ENCODE assay signal across 12 mouse cellular contexts in genomic region chr1:179588230-179588629, GRCm38 (mm10). TPM values are rescaled to one million over a fixed set of nuclear protein-coding genes. Genes with fewer than 3 reads are reported as not detected.
DNase-seq lines count a peak whose midpoint lies in the region; ATAC-seq and TF ChIP-seq lines count a peak whose summit lies in the region.
"Had no signal": no experiment of that assay in that cellular context is flagged by ENCODE, and none has a peak within 500 bp of the region (broad histone marks: within the 10 kb centered on the region; RNA-seq: fewer than 3 reads in every experiment).

No protein-coding gene starts in this region.

- peak in 1 of 2 experiments; percentile 54 for DNase-seq in heart, adult 2 months
- no peak for DNase-seq in heart, postnatal 25 days (ENCODE audit: low spot score)
- DNase-seq in right cerebral cortex, postnatal 25 days, result peak; percentile 37
- DNase-seq in right cerebral cortex, postnatal 36 days (ENCODE audit: low spot score in 2 of 2), result no peak
- peak; percentile 36 for DNase-seq in telencephalon, adult 2 months (ENCODE audit: low read depth, low spot score)
- no peak for DNase-seq in urinary bladder, postnatal 10 days (ENCODE audit: low spot score)
- DNase-seq in natural killer cell, adult 2 months (ENCODE audit: low spot score in 2 of 2), result no peak
- DNase-seq: kidney, adult 9 months; right cerebral cortex, adult 18-20 months had no signal

- no peaks in the 10 kb centered on the region for H3K27me3 ChIP-seq in heart, adult 2 months (ENCODE audit: control insufficient read depth, insufficient read depth, low read length)
- no peaks in the 10 kb centered on the region for H3K27me3 ChIP-seq in heart, embryonic 13.5 days (replicated peaks)
- H3K27me3 ChIP-seq: liver, embryonic 15.5 days; midbrain, embryonic 15.5 days had no signal

- H3K36me3 ChIP-seq in heart, adult 2 months (ENCODE audit: control insufficient read depth, insufficient read depth, low read length), result peaks cover 21% of the 10 kb centered on the region; the same call in 1 of the 2 replicates
- peaks cover 8% of the 10 kb centered on the region for H3K36me3 ChIP-seq in heart, embryonic 13.5 days

- H3K9me3 ChIP-seq in heart, embryonic 13.5 days, result no peaks in the 10 kb centered on the region
- H3K9me3 ChIP-seq: liver, embryonic 15.5 days; midbrain, embryonic 15.5 days had no signal

- peaks cover 4% of the 10 kb centered on the region for H3K79me2 ChIP-seq in heart, adult 2 months (replicated peaks; ENCODE audit: control insufficient read depth, insufficient read depth, low read length)

- no peak for TF ChIP-seq CTCF in heart, adult 2 months (IDR thresholded peaks at IDR 0.05)

- 0 out of 2 replicates have a peak overlapping the region, but pooled peaks have one; percentile 21 for H3K9ac ChIP-seq in heart, adult 2 months (ENCODE audit: low read depth, low read length)
- no peak overlapping the region for H3K9ac ChIP-seq in heart, embryonic 13.5 days
- H3K9ac ChIP-seq: liver, embryonic 15.5 days; midbrain, embryonic 15.5 days had no signal

- no peak for TF ChIP-seq EP300 in heart, adult 2 months (IDR thresholded peaks at IDR 0.05; ENCODE audit: insufficient read depth, low read depth, low read length)

- peak overlapping the region; percentile 82 for H3K27ac ChIP-seq in heart, adult 2 months
- H3K27ac ChIP-seq in heart, embryonic 13.5 days (replicated peaks), result peak overlapping the region; percentile 63
- H3K27ac ChIP-seq: liver, embryonic 15.5 days; midbrain, embryonic 15.5 days had no signal

- ATAC-seq in heart, embryonic 13.5 days (ENCODE audit: extremely low read depth, insufficient number of reproducible peaks, low FRiP score, low TSS enrichment), result no peak
- ATAC-seq: midbrain, embryonic 15.5 days had no signal

- WGBS in heart, adult 2 months, result 37% methylated on average over 4 of the region's 4 CpGs
- WGBS in heart, embryonic 13.5 days, result 61% methylated on average over 4 of the region's 4 CpGs

- no peak for TF ChIP-seq POLR2A in heart, adult 2 months (IDR thresholded peaks at IDR 0.05; ENCODE audit: insufficient read depth, low read depth, low read length)

- H3K4me2 ChIP-seq in heart, embryonic 13.5 days, result no peak overlapping the region
- H3K4me2 ChIP-seq: liver, embryonic 15.5 days; midbrain, embryonic 15.5 days had no signal

- peaks cover 20% of the 10 kb centered on the region for H3K4me1 ChIP-seq in heart, adult 2 months (ENCODE audit: control insufficient read depth, insufficient read depth, low read length)
- peaks cover 62% of the 10 kb centered on the region for H3K4me1 ChIP-seq in heart, embryonic 13.5 days

- no peak overlapping the region for H3K4me3 ChIP-seq in heart, adult 2 months
- no peak overlapping the region for H3K4me3 ChIP-seq in heart, embryonic 13.5 days
- H3K4me3 ChIP-seq: liver, embryonic 15.5 days; midbrain, embryonic 15.5 days had no signal

- intact Hi-C loops in heart, adult 2 months (cut with DNase I), result no loop called here
- intact Hi-C loops in heart, postnatal 25 days (cut with DNase I), result loop anchor here (5.0 kb wide), 1 partner anchor 41 kb away; the partner anchor contains the start of genes Cnst and Tfb2m

RNA-seq across cellular contexts. Expression of gene Cnst, which starts 42.1 kb away (rescaled TPM):
- total RNA-seq in heart, adult 2 months (2021), result 10 to 100 TPM; 46.7 to 48.8 TPM
- polyA plus RNA-seq in heart, adult 2 months (2012; rRNA removed), result 23.4 and 45.9 TPM in 2 replicates
- total RNA-seq in heart, postnatal 25 days (2021), result 10 to 100 TPM; 42.8 to 47.2 TPM
- polyA plus RNA-seq in heart, embryonic 13.5 days (2015; fragmentation: Nextera tagmentation; extraction: Ambion mirVana), result 16.0 and 16.6 TPM in 2 replicates

RNA-seq across cellular contexts. Expression of gene Tfb2m, which starts 42.2 kb away (rescaled TPM):
- total RNA-seq in heart, adult 2 months (2021), result 10 to 100 TPM; 51.3 to 58.3 TPM
- polyA plus RNA-seq in heart, adult 2 months (2012; rRNA removed), result 19.2 and 33.6 TPM in 2 replicates
- 10 to 100 TPM; 47.2 to 47.9 TPM for total RNA-seq in heart, postnatal 25 days (2021)
- polyA plus RNA-seq in heart, embryonic 13.5 days (2015; fragmentation: Nextera tagmentation; extraction: Ambion mirVana), result 20.2 and 24.8 TPM in 2 replicates

Comparison
In these comparisons a context has a peak if more than half of its experiments do, and no peak if none do; other contexts are left out.
1. DNase-seq: peak in right cerebral cortex, postnatal 25 days (single experiment) and telencephalon, adult 2 months (single experiment); none in heart, postnatal 25 days (single experiment), right cerebral cortex, postnatal 36 days (0 of 2), urinary bladder, postnatal 10 days (single experiment) and natural killer cell, adult 2 months (0 of 2).